Mouse (Mus musculus) cerebellum, adult (tissue): ENCODE data around the gene Mettl23.
A peak's percentile ranks its signal among the peaks of the same experiment; 100 is the strongest.
"Not testable (repeated sequence)": the region's sequence is repeated elsewhere in the genome, so short reads cannot be mapped to it uniquely, and the experiment has no call there.

Experiments used
- ATAC-seq: cut with Nextera tagmentation; 2 replicates; pipeline ENCODE4 v1.9.2; 2017; ENCODE audit warnings: mild to moderate bottlenecking, moderate library complexity, mixed read lengths; ENCODE audit not compliant: insufficient number of reproducible peaks, low FRiP score, low TSS enrichment

The Mettl23 gene

DNA sequence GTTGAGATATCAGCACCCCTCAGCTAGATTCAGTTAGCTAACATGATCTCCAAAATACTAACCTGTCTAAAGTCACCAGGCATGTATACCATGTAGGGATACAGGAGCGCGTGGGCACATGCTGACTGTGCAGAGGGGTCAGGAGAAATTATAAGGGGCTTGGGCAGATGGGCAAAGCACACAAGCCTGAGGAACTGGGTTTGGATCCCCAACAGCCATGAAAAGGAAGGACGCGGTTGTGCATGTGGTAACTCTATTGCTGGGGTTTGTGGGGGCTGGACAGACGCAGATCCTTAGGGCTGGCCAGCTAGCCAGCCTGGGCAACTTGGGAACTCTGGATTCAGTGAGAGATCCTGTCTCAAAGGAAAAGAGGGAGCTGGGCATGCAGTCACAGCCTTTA, 25.5 kb upstream of the Mettl23 start:
- no peak for ATAC-seq

DNA sequence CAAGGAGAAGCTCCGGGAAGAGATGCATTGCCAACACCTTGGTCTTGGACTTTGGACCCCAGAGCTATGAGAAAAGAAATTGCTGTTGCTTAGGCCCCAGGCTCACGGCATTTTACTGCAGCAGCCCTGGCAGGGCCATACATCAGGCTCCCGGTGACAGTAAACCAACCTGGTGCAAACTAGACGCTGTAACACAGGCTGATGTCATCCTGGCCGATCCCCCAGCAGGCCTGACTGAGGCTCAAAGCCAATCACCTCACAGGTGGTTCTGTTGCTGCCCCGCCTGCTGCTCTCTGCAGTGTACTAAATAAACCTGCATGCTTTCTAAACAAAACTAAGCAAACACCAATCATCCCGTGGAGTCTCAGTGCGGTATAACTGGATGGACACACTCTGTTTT, 24.4 kb upstream of the Mettl23 start:
- ATAC-seq, result no peak

DNA sequence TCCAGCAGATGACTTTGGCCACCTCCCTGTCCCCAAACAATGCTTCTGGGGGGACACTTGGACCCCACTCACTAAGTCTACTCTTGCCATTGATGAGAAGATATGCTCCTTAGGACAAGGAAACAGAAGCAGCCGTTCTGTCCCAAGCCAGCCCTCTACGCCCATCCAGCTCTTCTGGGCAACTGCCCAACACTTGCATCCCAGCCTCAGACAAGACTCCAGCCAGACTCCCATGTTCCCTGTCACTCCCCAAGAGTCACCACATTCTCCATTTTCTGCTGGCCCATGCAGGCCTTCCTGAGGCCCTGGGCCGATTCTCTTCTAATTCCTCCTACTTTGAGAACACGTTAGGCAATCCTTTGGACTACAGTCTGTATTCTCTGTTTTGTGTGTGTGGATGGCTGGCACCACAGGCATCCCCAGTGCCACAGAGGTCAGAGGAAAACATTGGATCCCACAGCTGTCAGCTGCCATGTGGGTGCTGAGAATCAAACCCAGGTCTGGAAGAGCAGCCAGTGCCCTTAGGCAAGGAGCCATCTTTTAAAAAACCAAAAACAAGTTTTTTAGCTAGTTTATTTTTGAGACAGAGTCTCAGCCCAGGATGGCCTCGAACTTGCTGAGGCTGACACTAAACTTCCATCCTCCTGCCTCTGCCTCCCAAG, 23.0 kb upstream of the Mettl23 start:
- no peak for ATAC-seq

DNA sequence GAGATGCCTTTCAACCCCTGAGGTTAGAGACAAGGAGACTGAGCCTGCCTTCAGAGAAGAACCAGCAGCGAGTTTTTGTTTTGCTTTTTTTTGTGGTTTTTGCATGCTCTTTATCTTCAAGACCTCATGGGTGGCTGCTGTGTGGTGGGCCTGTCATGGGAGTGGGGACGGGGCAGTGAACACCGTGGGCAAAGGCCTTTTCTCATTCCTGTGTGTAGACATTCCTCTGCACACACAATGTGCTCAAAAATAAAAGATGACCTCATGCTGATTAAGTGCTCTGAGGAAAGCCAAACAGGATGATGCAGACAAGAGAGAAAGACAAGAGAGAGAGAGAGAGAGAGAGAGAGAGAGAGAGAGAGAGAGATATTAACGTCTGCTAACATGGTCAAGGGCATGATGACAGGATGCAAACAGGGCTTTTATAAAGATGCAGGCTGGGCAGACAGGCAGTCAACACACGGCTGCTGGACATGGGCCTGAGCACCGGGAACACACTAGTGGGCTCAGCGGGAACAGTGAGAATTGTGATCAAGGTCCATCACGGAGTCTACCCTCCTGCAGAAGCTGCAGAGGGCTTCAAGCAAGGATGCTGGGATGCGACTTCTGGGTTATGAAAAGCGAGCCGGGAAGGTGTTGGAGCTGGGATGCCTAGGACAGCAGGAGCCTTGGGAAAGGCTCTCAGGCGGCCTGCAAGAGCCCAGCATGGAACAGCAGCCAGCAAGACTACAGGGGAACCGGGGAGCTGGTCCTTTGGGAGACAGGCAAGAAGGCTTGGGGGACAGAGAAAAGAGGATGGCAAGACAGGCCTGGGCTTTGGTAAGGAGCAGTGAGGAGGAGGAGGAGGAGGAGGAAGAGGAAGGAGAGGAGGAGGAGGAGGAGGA, 21.8 kb upstream of the Mettl23 start:
- no peak for ATAC-seq

DNA sequence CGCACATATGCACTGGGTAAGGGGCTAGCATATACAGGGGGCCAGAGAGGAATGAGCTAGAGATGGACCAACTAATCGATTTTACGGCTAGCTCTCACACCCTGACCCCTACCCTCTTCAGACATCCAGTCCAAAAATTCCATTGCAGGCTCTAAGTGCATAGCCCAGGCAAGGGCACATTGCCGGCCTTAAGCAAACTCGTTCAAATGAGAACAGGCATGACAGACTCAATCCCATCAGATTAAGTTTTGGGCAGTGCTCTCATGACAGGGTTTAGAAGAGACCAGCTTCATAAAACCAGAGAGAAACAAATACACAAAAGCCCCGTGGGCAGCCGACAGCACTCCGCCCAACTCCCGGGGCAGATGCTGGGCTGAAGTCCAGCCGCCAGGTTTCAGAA, 20.9 kb upstream of the Mettl23 start:
- ATAC-seq, result no peak

DNA sequence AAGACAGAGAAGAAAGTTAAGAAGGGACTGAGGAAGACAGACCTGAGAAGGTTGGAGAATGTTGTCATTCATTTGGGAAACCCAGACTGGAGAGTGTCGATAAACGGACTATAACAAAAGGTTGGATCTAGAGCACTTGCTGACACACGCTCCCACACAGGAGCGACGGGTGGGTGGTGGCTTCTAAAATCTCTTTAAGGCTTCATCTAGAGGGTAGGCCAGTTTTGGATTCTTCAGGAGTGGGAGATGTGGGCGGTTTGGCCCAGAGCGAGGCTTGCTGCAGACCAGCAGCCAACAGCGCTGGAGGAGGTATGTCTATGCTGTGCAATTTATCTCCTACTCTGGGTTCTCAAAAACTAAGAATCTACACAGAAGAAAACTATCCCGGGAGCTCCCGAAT, 20.5 kb upstream of the Mettl23 start:
- ATAC-seq, result no peak

DNA sequence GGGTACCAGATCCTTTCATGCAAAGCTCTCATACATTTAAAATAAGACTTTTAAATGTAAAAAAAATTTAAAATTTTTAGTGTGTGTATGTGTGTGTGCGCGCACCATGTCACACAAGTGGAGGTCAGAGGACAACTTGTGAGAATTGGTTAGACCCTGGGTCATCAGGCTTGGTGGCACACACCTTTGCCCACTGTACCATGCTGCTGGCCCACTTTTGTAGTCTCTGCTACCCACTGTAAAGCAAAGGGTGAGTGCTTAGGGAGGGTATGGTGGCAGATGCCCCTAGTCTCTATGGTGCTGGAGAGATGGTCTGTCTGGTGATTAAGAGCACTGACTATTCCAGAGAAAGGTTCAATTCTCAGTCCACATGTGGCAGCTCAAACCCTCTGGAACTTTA, 19.8 kb upstream of the Mettl23 start:
- no peak for ATAC-seq

DNA sequence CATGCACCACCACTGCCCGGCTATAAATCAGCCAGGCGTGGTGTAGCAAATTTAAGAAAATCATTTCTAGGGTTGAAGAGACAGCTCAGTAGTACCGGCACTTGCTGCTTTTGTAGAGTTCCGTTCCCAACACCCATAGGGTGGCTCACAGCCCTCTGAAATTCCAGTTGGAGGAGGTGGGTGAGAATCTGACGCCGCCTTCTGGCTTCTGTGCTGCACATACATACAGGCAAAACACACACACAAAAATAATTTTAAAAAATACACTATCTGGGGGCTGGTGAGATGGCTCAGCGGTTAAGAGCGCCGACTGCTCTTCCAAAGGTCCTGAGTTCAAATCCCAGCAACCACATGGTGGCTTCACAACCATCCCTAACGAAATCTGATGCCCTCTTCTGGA, 19.2 kb upstream of the Mettl23 start:
- not testable (repeated sequence) for ATAC-seq

DNA sequence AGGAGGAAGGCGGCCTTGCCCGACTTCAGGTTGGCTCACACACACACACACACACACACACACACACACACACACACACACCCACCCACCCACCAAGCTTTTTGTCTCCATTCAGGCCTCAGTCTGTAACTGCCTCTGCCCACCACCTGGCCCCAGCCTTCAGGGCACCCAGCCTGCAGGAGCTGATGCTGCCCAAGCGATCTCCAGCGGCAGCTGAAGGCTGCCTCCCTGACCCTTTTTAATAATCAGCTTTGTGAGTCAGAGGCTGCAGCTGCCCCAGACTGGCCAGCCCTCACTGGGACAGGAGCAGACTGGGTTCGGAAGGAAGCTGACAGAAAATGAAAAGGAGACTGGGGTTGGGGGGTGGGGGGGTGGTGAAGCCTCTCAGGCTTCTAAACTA, 17.8 kb upstream of the Mettl23 start:
- no peak for ATAC-seq

DNA sequence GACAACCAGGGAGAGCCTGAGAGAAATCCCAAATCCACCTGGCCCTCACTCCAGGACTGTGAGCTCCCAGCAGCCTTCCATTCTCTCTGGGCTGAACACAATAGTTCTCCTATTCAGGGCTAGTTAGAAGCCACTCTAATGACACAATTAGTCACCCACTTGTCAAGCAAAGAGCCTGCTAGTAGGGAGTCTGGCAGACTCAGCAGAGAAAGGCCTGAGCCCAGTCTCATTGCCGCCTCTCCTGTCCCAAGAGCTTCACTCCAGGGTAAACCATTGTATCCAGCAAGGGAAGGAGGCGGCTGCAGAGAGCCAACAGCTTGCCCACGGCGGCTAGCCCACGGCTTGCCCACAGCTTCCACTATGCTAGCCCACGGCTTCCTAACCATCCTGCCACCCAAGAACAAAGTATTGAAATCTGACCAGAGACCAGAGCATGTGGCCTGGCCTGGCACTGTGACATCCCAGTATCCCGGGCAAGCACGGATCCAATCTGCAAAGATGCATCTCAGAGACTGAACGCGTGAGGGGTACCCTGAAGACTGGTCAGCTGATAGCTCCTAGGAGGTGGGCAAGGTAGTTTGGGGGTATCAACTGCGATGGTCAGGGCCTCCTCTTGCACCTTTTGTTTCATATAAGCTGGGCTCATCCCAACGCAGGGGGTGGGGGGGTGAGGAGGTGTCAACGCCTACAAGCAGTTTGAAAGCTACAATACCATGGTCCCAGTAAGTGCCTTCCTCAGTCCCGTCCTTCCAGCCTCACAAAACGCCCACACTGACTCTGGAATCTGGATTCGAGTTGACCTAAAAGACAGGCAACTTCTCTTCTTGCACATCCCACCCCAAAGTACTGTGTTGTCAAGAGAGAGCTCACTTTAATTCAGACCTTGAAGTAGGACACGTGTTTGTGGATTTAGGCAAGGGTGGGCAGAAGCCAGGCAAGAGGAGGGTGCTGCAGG, 16.3 kb upstream of the Mettl23 start:
- ATAC-seq, result no peak

DNA sequence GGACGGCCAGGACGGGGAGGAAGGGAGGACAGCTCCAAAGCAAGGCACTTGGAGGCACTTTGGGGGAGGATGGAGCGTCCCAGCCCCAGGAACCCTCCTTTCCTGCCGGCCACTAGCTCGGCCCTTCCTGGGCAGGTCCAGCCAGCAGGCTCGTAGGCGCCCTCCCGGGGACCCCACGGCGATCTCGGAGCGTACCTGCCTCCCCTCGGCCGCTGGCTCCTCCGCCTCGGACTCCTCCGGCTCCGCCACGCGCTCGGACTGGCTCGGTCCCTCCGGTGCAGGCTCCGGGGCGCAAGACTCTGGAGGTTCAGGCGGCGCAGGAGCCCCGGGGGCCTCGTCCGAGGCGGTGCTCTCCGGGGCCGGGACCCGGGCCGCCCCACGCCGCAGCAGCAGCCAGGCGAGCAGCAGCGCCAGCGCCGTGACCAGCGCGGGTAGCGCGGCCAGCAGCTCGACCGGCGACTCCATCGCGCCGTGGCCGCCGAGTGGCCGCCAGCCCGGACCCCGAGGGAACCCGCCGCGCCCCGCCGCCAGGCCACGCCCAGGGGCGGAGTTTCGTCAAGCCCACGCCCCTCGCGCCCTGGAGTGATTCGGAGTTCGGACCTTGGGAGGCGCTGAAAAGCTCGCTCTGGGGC, 15.4 kb upstream of the Mettl23 start, which contains the start of gene Mxra7:
Gene Mxra7 (minus strand): TSS at position 513 of the 632 bp plus-strand sequence.
- ATAC-seq, result peak; percentile 43; the same call in 1 of the 2 replicates

DNA sequence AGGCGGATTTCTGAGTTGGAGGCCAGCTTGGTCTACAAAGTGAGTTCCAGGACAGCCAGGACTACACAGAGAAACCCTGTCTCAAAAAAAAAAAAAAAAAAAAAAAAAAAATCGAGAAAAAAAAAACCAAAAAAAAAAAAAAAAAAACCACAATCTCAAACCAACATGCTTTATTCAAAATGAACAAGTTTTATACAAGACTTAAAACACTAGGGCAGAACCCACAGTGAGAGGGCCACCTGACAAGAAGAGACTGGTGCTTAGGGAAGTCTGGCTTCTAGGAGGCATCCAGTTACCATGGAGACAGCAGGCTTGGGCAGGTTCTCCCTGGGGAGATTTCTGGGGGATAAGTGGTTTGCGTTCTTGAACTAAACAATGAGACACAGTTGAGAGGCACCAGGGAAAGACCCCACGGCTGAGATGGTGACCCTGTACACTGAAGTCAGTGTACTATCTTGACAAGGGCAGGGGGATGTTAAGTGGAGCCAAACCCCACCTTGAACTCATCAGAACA, 10.8 kb upstream of the Mettl23 start:
- ATAC-seq, result no peak

DNA sequence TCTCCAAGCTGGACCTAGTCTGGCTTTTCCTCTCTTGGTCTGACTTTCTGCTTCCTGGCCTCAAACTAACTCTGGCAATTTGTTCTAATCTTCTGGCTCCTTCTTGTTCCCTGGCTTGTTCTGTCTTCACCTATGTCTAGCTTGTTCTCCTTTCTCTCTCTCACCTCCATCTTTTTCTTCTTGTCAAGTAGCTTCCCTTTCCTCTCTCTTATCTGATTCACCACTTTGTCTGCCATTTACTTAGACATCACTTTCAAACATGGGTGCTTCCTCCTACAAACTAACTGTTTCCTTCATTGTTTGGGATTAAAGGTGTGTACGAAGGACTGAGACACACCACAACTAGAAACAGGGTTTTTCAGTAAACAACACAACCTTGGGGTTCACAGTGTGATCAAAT, 8.1 kb upstream of the Mettl23 start:
- no peak for ATAC-seq

DNA sequence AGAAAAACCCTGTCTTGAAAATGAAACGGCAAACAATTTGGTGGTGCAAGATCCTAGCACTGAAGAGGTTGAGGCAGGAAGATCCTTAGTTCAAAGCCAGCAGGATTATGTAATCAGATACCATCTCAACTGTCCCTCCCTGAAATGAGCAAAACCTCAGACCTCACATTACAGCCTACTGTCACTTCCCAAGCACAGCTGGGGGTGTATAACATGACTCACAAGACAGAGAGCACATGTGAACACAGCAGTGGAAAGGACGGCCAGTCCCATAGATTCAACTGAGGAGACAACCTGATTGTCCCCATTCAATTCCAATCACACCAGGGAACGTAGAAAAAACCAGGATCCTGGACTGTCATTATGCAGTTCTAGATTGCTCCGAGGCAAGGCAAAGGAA, 6.8 kb upstream of the Mettl23 start:
- no peak for ATAC-seq

DNA sequence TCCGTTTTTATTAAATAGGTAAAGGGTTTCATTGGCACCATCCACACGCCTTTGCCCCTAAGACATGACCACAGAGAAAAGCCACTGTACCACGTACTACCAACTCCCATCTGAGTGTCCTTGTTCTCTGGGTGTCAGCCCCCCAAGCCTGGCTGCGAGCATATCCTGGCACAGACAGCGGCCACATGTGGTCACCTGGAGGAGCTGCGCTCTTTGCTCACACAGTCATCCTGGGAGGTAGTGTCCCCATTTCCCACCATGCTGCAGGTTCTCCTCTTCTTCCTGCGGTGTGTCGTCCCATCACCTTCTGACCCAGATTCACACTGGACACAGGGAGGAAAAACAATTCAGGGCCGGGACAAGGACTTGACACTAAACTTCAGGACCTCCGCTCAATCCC, 5.6 kb upstream of the Mettl23 start:
- no peak for ATAC-seq

DNA sequence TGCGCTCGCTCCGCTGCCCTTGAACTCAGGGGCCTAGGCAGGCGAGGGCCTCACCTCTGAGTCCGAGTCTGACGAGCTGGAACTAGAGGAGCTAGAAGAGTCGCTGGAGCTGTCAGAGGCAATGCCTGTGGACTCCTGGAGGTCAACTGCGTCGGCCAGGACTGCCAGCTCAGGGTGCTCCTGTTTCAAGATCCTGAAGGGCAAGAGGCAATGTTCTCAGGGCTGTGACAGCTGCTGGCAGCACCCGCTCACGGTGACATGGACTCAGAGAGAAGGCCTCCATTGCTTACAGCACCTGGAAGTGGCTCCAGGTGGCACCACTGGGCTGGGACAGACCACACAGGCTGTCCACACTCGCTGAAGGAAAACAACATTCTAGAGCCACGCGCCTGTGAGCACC, 4.1 kb upstream of the Mettl23 start:
- ATAC-seq, result no peak

DNA sequence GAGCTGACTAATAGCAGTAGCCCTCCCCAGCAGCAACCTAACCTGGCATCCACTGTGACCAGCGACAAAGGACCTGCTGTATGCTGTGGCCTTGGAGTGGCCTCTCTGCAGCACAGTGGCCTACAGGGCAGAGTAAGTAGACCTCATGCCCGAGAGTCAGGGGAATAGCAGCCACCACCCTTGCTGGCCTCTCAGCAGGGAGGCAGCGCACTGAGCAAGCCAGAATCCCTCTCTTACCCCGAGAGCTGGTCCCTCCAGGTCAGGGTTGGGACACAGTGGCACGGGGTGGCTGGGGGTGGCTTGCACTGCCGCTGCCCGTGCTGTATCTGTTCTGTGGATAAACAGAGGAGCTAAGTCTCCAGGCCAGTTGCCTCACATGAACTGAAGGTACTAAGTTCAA, 3.5 kb upstream of the Mettl23 start:
- no peak for ATAC-seq

DNA sequence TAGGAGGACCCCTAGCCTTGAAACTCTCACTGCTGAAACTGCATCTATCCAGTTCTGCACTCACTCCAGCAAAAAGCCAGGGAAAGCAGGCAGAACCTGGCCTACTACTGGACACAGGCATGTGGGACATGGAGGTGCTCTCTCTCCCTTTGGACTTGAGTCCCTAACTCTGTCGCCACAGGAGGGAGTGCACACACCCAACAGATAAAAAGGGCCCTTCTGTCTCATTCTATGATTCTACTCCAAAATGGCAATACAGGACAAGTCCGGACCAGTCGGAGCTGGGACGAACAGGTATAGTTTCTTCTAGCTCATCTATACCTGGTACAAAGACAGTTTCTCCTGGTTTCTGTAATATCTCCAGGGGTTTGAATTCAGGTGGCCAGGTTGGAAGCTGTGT, 2.3 kb upstream of the Mettl23 start:
- no peak for ATAC-seq

DNA sequence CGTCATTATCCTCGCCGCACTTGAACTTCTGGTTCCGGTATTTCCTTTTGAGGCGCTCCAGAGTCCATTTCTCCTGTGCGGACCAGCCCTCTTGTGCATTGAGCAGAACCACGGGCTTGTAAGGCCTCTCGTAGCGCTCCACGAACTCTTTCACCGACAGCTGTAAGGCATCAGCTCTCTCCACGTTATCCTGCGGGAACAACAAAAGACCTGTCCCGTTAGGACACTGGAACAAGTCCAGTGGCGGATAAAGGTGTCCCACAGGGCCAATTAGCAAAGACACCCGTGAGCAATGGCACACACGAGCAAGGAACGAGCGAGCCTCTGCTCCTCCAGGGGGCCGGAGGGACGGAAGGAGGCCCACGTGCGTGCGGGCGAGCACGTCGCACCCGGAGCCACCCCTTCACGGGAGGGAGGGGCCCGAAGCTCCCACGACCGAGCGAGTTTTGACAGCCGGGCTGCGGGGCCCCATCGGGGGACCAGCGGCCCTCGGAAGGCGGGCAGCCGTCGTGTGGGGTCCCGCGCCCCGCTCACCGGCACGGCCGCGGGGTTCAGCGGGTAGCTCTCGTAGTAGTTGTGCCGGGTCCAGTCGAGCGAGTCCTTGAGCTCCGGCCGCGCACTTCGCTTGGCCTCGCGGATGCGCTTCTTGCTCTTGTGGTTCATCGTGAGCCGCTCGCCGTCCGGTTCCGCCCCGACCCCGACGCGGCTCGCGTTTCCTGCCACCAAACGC, 382 bp upstream of the Mettl23 start:
- peak; percentile 26; the same call in 1 of the 2 replicates for ATAC-seq
